18 mouse cellular contexts compared by ENCODE assay signal in the genomic region with DNA sequence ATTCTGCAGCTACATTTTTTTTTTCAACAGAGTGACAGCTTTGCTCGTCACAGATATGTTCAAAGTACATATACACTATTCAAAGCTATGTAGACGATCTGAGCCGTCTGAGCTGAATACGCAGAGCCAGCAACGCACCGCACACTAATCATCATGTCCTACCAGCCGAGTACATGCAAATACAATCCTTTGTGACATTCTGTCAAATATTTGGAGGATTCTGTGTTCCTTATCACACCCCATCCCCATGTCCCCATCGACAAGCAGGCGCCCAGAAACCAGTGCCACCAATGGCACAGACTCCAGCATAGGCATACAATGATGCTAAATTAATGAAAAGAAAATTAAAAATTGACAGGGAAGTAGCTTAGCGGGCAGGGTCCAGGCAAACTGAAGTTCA.
DNase-seq lines count a peak whose midpoint lies in the region; ATAC-seq and TF ChIP-seq lines count a peak whose summit lies in the region.
"Had no signal": no experiment of that assay in that cellular context is flagged by ENCODE, and none has a peak within 500 bp of the region (broad histone marks: within the 10 kb centered on the region; RNA-seq: fewer than 3 reads in every experiment).

No protein-coding gene starts in this region.

- H3K36me3 ChIP-seq in forebrain, postnatal 0 days (ENCODE audit: insufficient read depth): no peaks in the 10 kb centered on the region
- no peaks in the 10 kb centered on the region for H3K36me3 ChIP-seq in hindbrain, postnatal 0 days (ENCODE audit: insufficient read depth, low read length)
- H3K36me3 ChIP-seq: embryonic facial prominence, embryonic 10.5 days; liver, embryonic 13.5 days; neural tube, embryonic 12.5 days had no signal

- TF ChIP-seq POLR2A in olfactory bulb, adult 2 months (IDR thresholded peaks at IDR 0.05; ENCODE audit: insufficient read depth, low read depth, low read length): no peak

- H3K27me3 ChIP-seq in forebrain, postnatal 0 days (ENCODE audit: insufficient read depth, low read length): no peaks in the 10 kb centered on the region
- H3K27me3 ChIP-seq in hindbrain, postnatal 0 days (ENCODE audit: insufficient read depth, low read length): no peaks in the 10 kb centered on the region
- H3K27me3 ChIP-seq: liver, embryonic 13.5 days; neural tube, embryonic 12.5 days had no signal

- 25% methylated on average over 10 of the region's 10 CpGs for WGBS in forebrain, postnatal 0 days
- WGBS in hindbrain, postnatal 0 days: 43% methylated on average over 10 of the region's 10 CpGs
- WGBS in olfactory bulb, adult 2 months: 39% methylated on average over 10 of the region's 10 CpGs

- H3K4me2 ChIP-seq in forebrain, postnatal 0 days (ENCODE audit: low read depth): peak overlapping the region; percentile 18
- H3K4me2 ChIP-seq in hindbrain, postnatal 0 days (ENCODE audit: low read depth, low read length): 0 out of 2 replicates have a peak overlapping the region, but pooled peaks have one; percentile 8
- H3K4me2 ChIP-seq: liver, embryonic 13.5 days; neural tube, embryonic 12.5 days had no signal

- H3K9ac ChIP-seq in forebrain, postnatal 0 days: peak overlapping the region; percentile 31; the same call in 1 of the 2 replicates
- H3K9ac ChIP-seq in hindbrain, postnatal 0 days (replicated peaks; ENCODE audit: low read length): no peak overlapping the region
- H3K9ac ChIP-seq: liver, embryonic 13.5 days; neural tube, embryonic 12.5 days had no signal

- TF ChIP-seq CTCF in forebrain, postnatal 0 days (IDR thresholded peaks at IDR 0.05; ENCODE audit: low read depth): no peak
- no peak for TF ChIP-seq CTCF in hindbrain, postnatal 0 days (IDR thresholded peaks at IDR 0.05; ENCODE audit: low read depth)
- no peak for TF ChIP-seq CTCF in olfactory bulb, adult 2 months (IDR thresholded peaks at IDR 0.05; ENCODE audit: insufficient read depth, low read depth, low read length)

- peak; percentile 1 for DNase-seq in left cerebral cortex, postnatal 4 days
- DNase-seq in left cerebral cortex, postnatal 10 days (ENCODE audit: extremely low spot score in 1 of 2, low spot score in 2 of 2): no peak
- peak; percentile 76 for DNase-seq in forebrain, postnatal 0 days
- DNase-seq in hindbrain, postnatal 0 days (ENCODE audit: low spot score): peak; percentile 32
- DNase-seq in cerebellum, postnatal 14 days: no peak
- DNase-seq: adrenal gland, postnatal 36 days; cerebellum, postnatal 10 days; kidney, adult 8-10 months; liver, embryonic 13.5 days; lung, postnatal 14 days; right cerebral cortex, adult 18-20 months; thymus, postnatal 14 days had no signal

- no peaks in the 10 kb centered on the region for H3K9me3 ChIP-seq in forebrain, postnatal 0 days (ENCODE audit: low read length)
- H3K9me3 ChIP-seq in hindbrain, postnatal 0 days (ENCODE audit: low read length): no peaks in the 10 kb centered on the region
- H3K9me3 ChIP-seq: embryonic facial prominence, embryonic 10.5 days; liver, embryonic 13.5 days; neural tube, embryonic 12.5 days had no signal

- peak; percentile 51; the same call in 1 of the 2 replicates for ATAC-seq in forebrain, postnatal 0 days
- ATAC-seq in hindbrain, postnatal 0 days: no peak
- no peak for ATAC-seq in CD4-positive, CD25-positive, alpha-beta regulatory T cell, adult 4 months

- H3K27ac ChIP-seq in forebrain, postnatal 0 days (ENCODE audit: low read depth, low read length): peak overlapping the region; percentile 82
- no peak overlapping the region; the same call in 1 of the 2 replicates for H3K27ac ChIP-seq in hindbrain, postnatal 0 days
- peak overlapping the region; percentile 96 for H3K27ac ChIP-seq in olfactory bulb, adult 2 months (ENCODE audit: insufficient read depth, low read depth, low read length)
- H3K27ac ChIP-seq: embryonic facial prominence, embryonic 10.5 days; liver, embryonic 13.5 days; neural tube, embryonic 12.5 days; stomach, postnatal 0 days had no signal

- intact Hi-C loops in left cerebral cortex, postnatal 4 days (cut with DNase I): loop anchor here (10.0 kb wide), 1 partner anchor 221 kb away; no protein-coding TSS in a partner anchor
- intact Hi-C loops in left cerebral cortex, postnatal 10 days (cut with DNase I): no loop called here

- H3K4me3 ChIP-seq in forebrain, postnatal 0 days (ENCODE audit: low read depth, low read length): no peak overlapping the region
- H3K4me3 ChIP-seq in hindbrain, postnatal 0 days (ENCODE audit: low read length): no peak overlapping the region
- peak overlapping the region; percentile 13; the same call in 1 of the 2 replicates for H3K4me3 ChIP-seq in olfactory bulb, adult 2 months (ENCODE audit: insufficient read depth, low read depth, low read length)
- H3K4me3 ChIP-seq: embryonic facial prominence, embryonic 10.5 days; erythroblast, embryonic 14.5 days; liver, embryonic 13.5 days; neural tube, embryonic 12.5 days had no signal

- H3K4me1 ChIP-seq in forebrain, postnatal 0 days (ENCODE audit: insufficient read depth): peaks cover 15% of the 10 kb centered on the region
- 0 out of 2 replicates have a peak, but pooled peaks cover 7% of the 10 kb centered on the region for H3K4me1 ChIP-seq in hindbrain, postnatal 0 days (ENCODE audit: insufficient read depth, low read length)
- peaks cover 8% of the 10 kb centered on the region; the same call in 1 of the 2 replicates for H3K4me1 ChIP-seq in olfactory bulb, adult 2 months (ENCODE audit: control insufficient read depth, insufficient read depth, low read length)
- H3K4me1 ChIP-seq: liver, embryonic 13.5 days had no signal

Comparison
In these comparisons a context has a peak if more than half of its experiments do, and no peak if none do; other contexts are left out.
1. DNase-seq: peak in left cerebral cortex, postnatal 4 days (single experiment), forebrain, postnatal 0 days (single experiment) and hindbrain, postnatal 0 days (single experiment); none in left cerebral cortex, postnatal 10 days (0 of 2) and cerebellum, postnatal 14 days (0 of 2).